Mouse (Mus musculus): ENCODE measurements around the gene Tigd2.

DNA sequence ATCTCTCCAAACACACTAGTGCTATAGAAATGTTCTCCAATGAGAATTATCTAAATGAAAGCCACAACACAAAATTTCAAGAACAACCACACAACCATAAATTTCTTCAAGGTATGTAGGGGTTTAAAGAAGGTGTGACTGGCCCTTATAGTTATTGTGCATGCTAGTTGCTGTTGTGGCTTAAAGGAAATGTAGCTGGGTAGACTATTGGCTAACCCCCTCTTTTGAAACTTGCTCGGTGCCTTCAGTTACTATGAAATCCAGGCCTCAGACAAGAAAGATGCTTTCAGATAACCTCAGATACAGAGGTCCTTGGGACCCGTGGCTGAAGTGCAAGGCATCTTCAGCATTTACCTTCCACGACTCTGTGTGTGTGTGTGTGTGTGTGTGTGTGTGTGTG is 45.3 kb upstream of the Tigd2 start:
- TF ChIP-seq TAL1 (IDR thresholded peaks at IDR 0.05; ENCODE audit: low read length) (no peak), GATA1 (IDR thresholded peaks at IDR 0.05; ENCODE audit: low read length) (no peak)

All from erythroblast, embryonic 14.5 days (primary cell).